Mouse (Mus musculus) frontal cortex, postnatal 14 days (tissue): ENCODE results near the gene Stard13.

ENCODE experiments used
- DNase-seq, 2 experiments: peaks; one replicate each; pipeline ENCODE4 v3.0.0; 2022; ENCODE audit warnings: low spot score in 2 of 2

Stard13 gene

DNA sequence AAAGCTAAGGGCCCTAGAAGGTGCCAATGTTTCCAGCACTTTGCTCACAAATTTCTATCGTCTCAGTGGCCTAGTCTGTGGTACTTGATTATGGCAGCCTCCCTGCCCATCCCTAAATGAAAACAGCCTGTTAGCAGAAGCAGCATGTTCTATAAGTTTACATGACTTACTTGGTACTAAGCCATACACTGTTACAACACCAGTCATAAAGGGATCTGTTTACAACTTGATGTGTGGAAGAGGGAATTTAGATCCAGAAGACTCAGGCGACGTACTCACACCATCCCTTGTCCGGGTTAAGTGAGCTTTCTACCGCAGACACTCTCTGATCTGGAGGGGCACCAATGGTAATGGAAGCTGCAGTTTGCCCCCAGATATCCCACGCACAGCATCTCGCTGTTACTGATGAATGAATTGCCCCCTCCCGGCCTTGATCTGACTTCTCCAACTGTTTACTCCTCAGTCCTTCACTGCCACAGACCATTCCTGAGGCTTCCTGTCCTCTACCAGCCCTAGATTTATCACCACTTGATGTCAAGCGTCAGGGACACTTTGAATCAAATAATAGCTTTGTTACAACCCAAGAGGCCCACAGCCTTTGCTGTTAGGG, 53.4 kb downstream of the Stard13 start:
- no peak for DNase-seq

DNA sequence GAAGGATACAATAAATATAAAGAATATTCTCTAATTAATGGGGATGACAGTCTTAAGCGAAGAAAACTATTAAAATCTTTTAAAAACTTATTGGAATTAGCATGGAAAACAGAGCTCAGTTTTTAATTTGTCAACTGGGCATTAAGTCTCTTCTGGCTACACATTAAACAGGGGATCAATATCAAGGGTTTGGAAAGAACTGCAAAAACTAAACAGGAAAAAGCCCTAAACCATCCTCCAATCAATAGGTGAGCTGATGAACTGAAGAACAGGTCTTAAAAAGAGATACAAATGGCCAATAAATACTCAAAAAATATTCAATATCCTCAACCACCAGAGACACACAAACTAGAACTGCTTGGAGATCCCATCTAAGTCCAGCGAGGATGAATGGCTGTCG, 56.5 kb downstream of the Stard13 start:
- DNase-seq, result no peak

DNA sequence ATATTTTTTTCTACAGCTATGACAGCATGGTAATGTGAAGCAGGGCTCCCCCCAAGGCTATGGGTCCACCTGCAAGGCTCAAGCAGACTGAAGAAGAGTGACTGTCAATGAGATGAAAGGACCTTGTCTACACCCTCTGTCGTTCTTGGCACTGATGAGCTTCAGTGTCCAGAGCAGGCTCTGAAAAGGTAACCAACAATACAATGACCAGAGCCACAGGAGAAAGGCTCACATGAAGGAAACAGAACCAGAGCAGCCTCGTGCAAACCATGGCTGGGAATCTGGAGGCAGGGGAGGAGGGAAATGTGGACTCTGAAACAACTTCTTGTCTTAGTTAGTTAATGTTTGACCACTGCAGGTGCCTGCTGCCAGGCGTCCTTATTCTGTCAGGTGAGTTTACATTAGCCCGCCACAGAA, 57.7 kb downstream of the Stard13 start:
- no peak for DNase-seq

DNA sequence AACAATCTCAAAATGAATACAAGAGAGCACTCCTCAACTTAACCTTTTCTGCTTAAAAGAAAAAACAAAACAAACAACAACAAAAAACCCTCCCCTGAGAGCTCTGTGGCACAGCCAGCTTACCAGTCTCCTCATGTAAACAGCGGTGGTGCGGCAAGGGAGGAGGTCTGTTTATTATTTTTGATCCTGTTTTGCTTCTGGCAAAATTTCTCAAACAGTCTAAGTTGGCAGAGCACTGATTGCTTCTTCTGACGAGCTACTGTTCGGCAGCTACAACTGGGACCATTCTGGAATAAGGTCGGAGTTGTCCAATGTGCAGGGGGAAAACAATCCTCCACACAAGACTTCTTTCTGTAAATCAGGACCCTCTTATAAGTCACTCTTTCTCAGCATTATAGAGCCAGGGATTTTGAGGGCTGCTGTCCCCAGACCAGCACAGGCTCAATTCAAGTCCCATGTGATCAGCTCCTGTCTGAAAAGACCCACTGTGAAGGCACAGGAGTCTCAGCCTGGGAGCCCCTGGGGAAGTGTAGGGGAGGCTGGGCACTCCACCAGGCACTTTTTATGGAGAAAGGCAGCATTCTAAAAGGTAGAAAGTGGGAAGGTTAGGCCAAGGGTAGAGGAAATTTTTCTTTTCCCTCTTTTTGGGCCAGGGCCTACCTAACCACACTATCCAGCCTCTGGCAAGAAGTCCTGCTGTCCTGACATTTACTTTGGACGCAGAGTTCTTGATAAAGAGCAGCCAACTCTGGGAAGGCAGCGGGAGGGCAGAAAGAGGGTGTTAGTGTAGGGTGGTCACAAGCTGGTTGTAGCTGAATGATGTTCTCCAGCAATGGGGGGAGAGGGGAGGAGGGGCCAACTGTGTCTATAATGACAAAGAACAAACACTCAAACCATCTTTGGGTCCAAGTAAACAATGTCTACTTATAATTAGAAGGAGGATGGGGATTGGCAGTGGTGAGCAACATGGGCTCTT, 58.9 kb downstream of the Stard13 start:
- no peak for DNase-seq

DNA sequence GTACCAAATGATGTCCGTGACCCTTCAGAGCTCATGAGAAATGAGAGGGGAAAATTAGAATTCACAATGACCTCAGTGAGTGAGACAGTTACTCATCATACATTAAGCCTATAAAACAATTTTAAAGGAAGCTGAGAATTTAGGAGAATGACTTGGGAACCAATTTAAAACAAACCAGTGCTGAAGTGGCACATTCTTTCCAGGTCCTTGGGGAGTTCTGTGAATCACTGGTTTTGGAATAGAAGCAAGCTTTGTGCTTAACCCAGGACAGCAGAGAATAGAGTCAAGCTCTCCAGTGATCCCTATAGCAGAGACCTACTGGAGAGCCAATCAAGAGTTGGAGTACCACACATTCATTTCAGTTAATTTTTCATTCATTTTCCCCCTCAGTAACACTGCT, 59.9 kb downstream of the Stard13 start:
- DNase-seq, result no peak

DNA sequence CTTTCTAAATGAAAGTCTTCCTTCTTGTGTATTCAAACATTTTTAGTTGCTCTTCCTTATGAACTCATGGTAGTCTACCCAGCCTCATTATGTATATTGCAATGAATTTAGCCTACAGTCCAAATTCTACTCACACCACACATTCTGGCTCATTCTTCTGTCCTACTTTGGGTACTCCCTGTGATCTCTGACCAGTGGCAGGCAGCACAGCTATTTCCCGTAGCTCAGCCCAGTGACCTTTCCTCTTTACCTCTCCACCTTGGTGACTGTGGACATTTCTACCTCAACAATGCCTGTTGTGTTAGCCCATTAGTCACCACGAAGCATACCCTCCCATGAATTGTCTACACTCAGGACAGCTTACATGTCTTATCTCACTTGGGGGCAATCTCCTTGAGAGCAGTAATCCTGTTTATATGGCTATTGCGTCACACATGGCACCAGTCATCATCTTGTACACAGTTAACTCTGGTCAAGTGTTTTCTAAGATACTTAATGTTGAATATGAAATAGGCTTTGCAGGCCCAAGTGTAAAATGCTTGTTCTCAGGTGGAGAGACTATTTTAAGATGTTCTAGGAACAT, 63.4 kb downstream of the Stard13 start:
- no peak for DNase-seq

DNA sequence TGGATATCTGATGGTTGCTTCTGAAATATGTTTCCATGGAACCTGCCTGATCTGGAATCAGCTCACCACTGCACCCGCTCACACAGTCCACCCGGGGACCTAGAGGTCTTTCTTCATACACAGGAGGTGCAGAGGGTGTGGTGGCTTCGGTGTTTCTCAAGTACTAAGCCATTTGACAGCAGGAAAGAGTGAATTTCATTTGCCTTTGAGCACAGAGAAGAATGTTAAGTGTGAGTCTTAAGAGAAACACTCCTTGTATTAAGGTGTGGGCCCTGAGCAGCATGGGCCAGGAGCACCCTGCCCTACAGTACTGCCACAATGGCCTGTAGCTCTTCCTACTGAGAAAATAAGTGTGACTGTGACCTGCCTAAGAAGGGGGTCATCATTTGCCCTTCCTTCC, 65.4 kb downstream of the Stard13 start:
- no peak for DNase-seq

DNA sequence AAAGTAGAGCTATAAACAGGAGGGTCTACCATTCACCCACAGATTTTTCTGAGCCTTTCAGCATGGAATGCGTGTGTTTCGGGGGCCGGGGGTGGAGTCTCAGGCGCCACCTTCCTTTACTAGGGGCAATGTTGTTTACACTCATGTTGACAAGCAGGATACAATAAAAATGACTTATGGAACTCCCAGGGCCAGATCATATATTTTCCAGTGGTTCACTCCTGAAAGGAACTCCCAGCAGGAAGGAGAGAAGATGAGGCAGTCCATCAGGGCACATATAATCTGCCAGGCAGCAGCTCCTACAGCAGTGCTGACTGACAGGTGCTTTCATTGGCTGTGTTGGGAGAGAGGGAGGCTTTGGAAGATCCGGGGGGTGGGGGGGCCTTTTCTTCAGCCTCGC, 66.0 kb downstream of the Stard13 start:
- no peak for DNase-seq

DNA sequence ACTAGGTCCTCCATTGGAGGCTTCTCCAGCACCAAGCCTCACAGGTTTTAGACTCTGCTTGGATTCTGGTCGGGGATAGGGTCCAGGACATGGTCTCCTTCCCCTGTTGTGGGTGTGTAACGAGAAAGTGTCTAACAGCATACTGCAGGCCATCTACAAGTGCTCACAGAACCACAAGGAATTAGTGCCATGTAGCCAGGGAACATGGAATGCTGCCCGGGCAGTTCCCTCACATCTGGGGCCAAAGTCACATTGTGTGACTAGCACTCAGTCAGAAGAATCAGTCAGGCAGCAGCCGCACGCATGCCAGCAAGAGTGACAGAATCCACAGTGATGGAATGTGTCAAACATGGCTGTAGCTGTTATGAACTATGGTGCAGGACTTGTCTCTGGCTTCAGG, 67.4 kb downstream of the Stard13 start:
- DNase-seq, result no peak

DNA sequence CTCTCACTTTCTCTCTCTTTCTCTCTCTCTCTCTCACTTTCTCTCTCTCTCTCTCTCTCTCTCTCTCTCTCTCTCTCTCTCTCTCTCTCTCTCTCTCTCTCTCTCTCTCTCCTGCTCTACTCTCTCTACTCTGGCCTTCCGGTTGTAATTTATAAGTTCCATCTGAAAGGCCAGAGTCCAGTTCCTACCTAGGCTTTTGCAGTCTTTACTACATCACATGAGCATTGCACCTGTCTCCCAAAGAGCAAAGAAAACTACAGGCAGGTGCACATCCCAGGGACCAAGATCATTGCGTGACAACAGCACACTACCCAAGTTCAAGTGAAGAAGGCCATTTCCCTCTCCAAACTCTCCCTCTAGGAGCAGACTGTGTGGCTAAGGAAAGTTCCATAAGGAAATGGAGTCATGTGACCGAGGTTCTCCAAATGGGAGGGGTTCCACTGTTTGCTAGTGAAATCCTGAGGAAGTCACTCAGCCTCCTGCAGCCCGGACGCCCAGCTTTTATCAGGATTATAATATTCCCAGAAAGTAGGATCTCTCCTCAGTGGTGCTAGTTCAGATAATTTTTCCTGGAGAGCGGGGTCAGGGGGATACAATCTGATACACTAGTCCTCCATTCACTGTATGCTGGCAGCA, 68.1 kb downstream of the Stard13 start:
- no peak for DNase-seq

DNA sequence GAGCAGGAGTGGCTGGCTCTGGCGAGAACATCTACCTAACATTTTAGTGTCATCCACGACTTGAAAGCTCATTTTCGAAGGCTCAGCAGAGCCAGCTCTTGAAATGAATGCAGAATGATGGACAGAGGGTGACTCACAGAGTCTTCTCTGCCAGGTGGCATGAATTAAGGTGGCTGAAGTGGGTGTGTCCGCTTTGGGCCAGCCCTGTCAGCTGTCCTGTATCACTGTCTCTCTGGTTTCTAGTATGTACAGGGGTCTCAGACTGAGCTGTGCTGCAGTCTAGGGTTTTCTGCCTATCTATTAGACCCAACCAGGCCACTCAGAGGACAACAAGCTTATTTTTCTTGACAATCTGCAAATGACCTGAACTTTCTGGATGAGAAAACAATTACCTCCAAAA, 68.8 kb downstream of the Stard13 start:
- DNase-seq, result no peak

DNA sequence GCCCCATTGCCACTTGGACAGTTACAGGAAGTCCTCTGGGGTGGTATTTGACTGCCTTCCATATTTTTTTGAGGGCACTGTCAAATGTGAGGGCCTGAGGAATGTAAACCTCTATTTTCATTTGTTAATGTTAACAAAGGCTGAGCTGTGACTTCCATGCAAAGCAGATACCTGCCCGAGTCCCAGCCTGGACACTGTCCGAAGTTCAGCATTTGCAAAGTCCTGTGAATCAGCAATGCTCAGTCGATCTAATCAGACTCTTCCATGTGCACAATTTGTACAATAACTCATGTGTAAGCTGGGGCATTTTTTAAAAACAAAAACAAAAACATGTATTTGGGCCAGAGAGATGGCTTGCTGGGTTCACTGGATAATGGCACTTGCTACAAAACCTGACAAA, 71.0 kb downstream of the Stard13 start:
- no peak for DNase-seq

DNA sequence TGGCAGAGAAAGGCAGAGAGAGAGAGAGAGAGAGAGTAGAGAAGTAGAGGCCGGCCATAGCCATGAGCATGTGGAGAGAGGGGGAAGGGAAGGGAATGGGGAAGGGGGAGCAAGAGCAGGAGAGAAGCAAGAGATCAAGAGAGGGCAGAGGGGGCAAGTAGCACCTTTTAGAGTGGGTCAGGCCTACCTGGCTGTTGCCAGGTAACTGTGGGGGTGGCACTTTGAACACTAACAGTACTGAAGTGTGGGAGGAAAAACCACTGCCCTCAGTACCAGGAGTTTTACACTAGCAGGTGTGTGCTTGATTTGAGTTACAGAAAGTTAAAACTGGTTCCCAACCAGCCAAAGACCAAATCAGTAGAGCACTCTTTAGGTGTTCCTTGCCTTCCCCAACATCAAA, 78.4 kb downstream of the Stard13 start:
- no peak for DNase-seq

DNA sequence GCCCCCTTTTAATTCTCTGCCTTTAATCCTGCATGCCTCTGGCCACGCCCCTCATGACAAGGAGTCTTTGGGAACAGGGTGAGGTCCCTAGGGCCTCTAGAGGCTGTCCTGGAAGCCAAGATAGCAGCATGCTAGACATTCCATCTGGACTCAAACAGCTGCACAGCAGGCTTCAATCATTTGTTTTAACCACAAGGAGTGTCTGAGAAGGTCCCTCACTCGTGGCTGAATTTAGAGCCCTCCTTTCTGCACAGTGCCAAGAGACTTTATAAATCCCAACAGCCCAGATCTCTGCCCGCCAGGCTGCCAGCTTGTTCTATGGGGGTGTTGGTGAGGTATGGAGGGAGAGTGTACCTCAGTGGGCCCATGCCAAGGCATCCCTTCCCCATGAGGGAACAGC, 78.9 kb downstream of the Stard13 start:
- no peak for DNase-seq

DNA sequence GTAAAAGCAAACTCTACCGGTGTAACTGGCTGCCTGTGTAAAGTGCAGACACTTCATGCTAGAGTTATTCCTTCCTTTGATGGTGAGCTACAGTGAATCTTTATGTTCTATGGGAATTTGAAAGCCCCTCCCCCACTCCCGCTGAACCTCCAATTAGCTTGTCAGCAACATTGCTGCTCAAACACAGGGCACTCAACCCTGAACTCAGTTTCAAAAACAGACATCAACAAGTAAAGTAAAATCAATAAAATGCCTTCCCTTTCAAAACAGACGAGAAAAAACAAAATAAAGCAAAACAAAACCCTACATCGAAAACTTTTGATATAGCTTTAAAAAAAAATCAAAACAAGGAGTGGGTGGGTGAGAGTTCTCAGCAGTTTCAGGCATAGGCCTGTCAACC, 79.6 kb downstream of the Stard13 start:
- DNase-seq, result no peak

DNA sequence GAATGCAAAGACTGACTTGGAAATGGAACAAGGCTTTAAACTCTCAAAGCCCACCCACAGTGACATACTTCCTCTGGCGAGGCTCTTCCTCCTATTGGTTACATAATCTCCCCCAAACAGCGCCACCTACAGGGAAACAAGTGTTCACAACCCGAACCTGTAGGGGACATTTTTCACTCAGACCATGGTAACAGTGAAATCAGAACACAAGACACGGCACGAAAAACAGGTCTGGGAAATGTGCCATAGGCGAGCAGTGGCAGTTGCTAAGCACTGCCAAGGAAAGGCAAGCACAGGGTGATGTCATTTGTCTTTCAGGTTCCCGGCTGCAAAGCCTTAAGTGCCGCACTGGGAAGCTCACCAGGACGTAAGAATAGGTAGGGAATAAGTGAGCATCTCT, 82.1 kb downstream of the Stard13 start:
- DNase-seq, result no peak

DNA sequence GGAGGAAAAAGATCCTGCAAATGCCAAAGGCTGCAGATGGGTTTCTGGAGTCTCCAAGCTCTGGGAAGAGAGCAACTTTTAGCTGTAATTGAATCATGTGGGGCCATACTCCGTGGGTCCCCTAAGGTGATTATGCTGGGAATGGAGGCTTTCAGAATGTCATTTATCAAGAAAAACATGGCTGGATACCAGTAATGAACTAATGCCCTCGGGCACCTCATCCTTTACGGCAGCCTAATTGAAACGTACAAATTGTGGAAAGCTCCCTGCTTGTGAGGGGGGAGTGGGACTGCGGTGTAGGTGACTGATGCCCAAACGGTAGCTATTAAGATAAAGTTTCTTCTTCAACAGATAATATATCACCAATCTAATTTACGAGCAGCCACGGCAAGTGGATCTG, 84.1 kb downstream of the Stard13 start:
- DNase-seq, result no peak

DNA sequence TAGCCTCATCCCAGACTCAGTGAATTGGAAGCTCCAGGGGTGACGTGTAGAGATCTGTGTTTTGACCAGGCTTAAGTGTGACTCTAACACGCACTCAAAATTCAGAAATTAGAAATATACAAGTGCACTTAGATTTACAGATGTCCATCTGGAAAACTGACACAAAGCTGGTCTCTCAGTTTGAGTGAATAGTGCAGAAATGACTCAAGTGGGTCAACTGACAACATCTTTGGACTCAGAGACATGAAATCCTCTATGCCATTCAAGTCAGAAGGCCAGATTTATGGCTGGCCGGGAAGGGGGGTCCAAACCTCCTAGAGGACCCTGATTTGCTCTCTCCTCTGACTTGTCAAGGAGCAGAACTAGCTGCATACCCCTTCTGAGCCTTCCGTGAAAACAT, 85.6 kb downstream of the Stard13 start:
- DNase-seq, result no peak

DNA sequence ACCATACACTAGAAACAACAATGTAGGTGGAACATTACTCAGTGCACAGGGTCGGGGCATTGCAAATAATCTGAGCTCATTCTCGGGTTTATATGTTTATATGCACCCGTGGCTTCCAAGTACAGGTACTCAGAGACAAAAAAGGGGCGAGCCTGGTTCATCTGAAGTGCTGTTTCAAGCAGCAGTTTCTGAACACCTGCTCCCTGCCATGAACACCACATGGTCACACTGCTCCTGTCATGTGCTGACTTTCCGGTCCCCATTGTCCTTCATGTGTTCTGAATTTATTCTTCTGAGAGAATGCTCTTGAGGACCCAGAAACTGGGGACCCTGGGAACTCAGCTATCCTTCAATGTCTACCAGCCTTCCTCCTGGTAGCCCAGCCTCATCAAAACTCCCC, 87.8 kb downstream of the Stard13 start:
- DNase-seq, result no peak

DNA sequence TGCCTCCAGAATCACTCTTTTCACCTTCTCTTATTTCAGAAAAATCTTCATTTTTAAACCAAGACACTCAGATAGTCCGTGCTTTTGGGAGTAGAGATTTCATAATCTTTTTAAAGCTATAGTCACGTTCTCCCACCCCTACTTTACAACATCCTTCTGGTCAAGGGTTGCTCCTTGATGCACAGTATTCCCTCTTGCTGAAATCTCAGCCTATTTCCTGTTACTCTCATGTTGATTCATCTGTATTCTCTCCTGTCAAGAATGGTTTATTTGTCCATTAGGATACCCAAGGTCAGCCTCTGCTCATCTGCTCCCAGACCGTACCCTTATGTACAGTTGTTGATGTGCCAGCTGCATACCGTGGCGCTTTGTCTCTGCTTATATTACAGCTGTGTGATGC, 89.7 kb downstream of the Stard13 start:
- DNase-seq, result no peak

DNA sequence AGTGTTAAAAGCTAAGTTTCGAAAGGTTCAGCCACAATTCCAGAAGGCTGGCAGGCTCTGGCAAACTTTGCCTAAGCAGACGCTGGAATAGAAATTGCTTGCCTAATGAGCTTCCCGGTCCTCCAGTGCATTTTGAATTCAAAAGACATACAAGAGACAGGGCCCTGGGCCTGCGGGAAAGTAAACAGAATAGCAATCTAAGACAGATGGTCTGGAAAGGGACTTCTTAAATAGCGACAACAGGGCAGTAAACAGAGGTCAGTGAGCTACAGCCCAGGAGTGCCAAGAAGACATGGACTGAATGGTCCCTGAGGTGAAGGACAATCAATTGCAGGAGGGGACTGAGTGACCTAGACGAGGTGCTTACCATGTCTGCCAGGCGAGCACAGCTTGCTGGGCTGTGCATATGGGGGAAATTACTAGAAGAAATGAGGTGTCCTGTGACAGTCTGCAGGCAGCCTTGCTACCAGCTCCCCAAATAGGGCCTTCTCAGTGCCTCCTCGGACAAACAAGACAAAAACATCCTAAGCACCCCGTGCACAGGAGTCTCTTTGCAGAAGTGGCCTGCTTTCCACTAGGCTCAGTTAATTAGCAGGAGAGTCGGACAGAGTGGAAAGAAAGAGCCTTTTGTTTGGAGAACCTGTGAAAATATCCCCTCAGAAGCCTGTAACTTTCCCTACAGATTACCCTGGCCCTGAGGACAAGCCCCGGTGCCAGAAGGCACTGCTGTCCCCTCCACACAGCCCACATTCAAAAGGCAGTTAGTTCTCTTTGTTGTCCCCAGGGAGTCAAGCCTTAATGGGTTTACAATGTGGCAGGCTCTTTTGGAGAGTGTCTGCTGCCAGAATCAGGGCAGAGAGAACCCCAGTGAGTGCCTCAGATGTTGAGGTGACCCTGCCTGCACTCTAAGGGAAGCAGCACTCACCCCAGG, 90.7 kb downstream of the Stard13 start:
- DNase-seq, result no peak
